Mouse (Mus musculus) kidney, postnatal 10 days (tissue): Measurements from ENCODE around the gene Fbxo11.
"Not testable (repeated sequence)": the region's sequence is repeated elsewhere in the genome, so short reads cannot be mapped to it uniquely, and the experiment has no call there.

ENCODE experiments used
- DNase-seq: peaks from one replicate; pipeline ENCODE4 v3.0.0; 2021; ENCODE audit warnings: mixed read lengths

Gene Fbxo11

DNA sequence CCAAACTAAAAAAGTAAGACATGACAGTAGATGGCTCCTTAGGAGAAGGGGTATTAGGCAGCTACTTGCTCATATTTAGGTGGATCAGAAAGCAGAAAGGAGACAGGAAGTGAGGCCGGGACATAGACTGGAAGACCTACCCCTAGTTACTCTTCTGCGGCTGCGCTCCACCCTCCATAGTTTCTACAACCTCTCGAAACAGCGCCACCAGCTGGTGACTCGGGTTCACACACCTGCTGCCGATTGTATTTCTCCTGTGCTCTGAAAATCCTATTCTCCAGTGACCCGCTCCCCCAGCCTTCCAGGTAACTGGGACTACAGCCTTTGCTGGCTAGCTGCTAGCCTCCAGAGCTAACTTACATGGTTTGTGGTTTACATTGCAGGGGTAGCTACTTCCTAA, 106.8 kb downstream of the Fbxo11 start:
- no peak for DNase-seq

DNA sequence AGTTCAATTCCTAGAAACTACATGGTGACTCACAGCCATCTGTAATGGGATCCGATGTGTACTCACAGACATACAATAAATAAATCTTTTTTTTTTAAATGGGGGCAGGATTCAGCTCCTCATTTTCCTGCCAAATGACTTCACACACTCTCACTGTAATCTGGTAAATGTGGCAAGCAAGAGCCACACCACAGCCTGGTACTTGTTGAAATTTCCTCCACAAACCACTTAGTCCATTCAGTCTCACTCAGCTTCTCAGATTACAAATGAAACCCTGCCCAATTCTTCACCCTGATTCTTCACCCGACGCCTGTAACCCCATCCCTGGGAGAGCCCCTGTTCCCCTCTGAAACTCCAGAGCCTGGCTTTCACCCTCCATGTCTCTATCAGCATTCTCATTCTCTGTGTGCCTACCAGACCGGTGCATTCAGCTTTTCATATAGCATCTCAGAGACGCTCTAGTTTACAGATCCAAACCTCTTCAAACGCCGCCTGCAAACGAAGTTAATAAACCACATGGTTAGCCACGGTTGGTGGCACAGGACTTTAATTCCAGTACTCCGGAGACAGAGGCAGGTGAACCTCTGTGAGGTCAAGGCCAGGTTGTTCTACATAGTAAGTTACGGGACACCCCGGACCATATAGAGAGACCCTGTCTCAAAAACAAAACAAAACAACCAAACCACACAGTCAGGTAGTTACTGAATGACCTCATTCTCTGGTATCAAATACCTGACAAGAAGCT, 107.8 kb downstream of the Fbxo11 start:
- peak; percentile 43 for DNase-seq

DNA sequence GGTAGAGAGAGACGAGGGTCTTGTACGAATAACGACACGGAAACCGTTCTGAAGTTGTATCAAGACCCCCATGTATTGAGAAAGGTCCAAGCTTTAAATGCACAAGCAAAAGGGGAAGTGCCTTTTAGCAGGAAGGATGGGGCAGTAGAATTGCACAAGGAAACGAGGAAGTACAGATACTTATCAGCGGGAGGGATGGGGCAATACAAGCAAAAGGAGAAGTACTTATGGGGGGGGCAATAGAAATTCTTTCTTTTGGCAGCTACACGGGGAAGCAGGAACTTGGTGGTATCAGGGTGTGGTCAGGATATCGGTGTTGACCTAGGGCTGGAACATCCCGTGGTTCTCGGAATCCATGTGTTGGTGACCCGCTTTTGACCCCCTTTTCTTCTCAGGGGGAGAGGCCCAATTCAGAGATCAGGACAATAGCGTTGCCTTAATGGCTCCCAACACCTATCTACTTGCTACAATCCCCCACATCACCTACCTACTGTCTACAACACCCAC, 110.4 kb downstream of the Fbxo11 start:
- not testable (repeated sequence) for DNase-seq

DNA sequence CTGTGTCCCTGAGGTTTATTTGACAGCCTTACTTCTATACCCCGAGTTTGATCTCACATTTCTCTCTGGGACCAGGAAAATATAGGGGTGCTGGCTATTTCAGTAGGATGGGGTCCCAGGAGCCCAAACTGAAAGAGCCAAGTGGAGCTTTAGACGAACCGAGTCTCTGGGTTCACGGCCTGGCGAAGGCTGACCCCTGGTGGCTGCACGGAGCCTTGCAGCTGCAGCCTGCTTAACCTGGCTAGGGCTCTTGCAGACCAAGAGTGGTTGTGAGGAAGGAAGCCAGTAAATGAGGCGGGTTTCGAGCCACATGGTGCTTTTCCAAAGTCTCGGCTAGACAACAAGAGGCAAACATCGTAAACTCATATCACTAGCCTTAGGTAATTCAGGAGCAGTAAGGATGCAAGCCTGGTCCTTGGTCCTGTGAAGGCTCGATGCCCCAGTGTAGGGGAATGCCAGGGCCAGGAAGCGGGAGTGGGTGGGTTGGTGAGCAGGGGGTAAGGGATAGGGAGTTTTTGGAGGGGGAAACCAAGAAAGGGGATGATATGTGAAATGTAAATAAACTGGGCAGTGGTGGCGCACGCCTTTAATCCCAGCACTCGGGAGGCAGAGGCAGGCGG, 116.0 kb downstream of the Fbxo11 start:
- peak; percentile 87 for DNase-seq
